Mouse (Mus musculus) megakaryocyte, embryonic 14.5 days (primary cell): Measurements from ENCODE around the gene Exosc2.

ENCODE experiments used
- FLI1 ChIP-seq: IDR thresholded peaks from 2 replicates; pipeline ENCODE4 v1.6.1; 2012; ENCODE audit warnings: low read length, inconsistent platforms, mixed read lengths
- GATA1 ChIP-seq: IDR thresholded peaks from 3 replicates; pipeline ENCODE4 v1.6.1; 2012; ENCODE audit warnings: mixed read lengths, low read length, inconsistent platforms, borderline replicate concordance

DNA sequence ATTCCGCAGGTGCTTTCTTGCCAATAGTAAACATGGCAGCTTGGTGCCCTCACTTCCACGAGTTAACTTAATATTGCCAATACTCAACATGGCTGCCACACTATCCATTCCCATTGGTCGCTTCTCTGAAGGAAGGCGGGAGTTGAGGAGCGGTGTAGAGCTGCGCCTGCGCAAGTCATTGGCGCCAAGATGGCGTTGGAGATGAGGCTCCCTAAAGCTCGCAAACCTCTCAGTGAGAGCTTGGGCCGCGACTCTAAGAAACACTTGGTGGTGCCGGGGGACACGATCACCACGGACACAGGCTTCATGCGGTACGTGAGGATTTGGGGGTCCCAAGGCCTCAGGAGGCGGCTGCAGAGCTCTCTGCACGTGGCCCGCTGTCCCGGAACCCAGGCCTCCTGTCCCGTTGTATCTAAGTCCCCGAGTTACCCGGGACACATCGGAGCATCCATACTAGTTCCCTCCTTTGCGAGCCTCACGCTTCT lies at the start of gene Exosc2:
- TF ChIP-seq GATA1 (no peak), FLI1 (no peak)
